12 mouse cellular contexts compared by ENCODE assay signal in genomic region chr7:101834903-101835302, GRCm38 (mm10). TPM values are rescaled to one million over a fixed set of nuclear protein-coding genes. Genes with fewer than 3 reads are reported as not detected.
DNase-seq lines count a peak whose midpoint lies in the region; ATAC-seq and TF ChIP-seq lines count a peak whose summit lies in the region.
"Had no signal": no experiment of that assay in that cellular context is flagged by ENCODE, and none has a peak within 500 bp of the region (broad histone marks: within the 10 kb centered on the region; RNA-seq: fewer than 3 reads in every experiment).

No protein-coding gene starts in this region.

- ATAC-seq in heart, embryonic 11.5 days (replicated peaks; ENCODE audit: insufficient number of reproducible peaks, low FRiP score, low TSS enrichment): no peak
- no peak for ATAC-seq in limb, embryonic 14.5 days (ENCODE audit: low FRiP score, low read depth)

- no peak for TF ChIP-seq POLR2A in limb, embryonic 14.5 days (IDR thresholded peaks at IDR 0.05; ENCODE audit: borderline replicate concordance, extremely low read depth, insufficient read depth, insufficient read length)

- peaks cover 22% of the 10 kb centered on the region for H3K4me1 ChIP-seq in heart, embryonic 11.5 days (ENCODE audit: control insufficient read depth, insufficient read depth, low read length)
- peaks cover 29% of the 10 kb centered on the region for H3K4me1 ChIP-seq in limb, embryonic 14.5 days (ENCODE audit: control insufficient read depth, insufficient read depth, low read length)

- intact Hi-C loops in heart, postnatal 14 days (cut with DNase I): loop anchor here (5.0 kb wide), 1 partner anchor 62 kb away; no protein-coding TSS in a partner anchor

- WGBS in heart, embryonic 11.5 days (ENCODE audit: insufficient replicate concordance): 45% methylated on average over 3 of the region's 3 CpGs
- WGBS in limb, embryonic 14.5 days: 33% methylated on average over 3 of the region's 3 CpGs

- H3K4me2 ChIP-seq in heart, embryonic 11.5 days: peak overlapping the region; percentile 87
- H3K4me2 ChIP-seq in limb, embryonic 14.5 days (replicated peaks; ENCODE audit: low read depth, low read length, severe bottlenecking): peak overlapping the region; percentile 82

- 0 out of 2 replicates have a peak overlapping the region, but pooled peaks have one; percentile 34 for H3K9ac ChIP-seq in heart, embryonic 11.5 days (ENCODE audit: low read depth, low read length)
- H3K9ac ChIP-seq in limb, embryonic 14.5 days (ENCODE audit: low read depth, low read length, severe bottlenecking): peak overlapping the region; percentile 41; the same call in 1 of the 2 replicates

- H3K9me3 ChIP-seq in heart, embryonic 11.5 days (replicated peaks; ENCODE audit: control insufficient read depth, low read length): no peaks in the 10 kb centered on the region
- no peaks in the 10 kb centered on the region for H3K9me3 ChIP-seq in limb, embryonic 14.5 days (ENCODE audit: control insufficient read depth, low read length)

- DNase-seq in heart, postnatal 14 days: no peak
- DNase-seq in retina, postnatal 1 day: peak; percentile 50
- no peak for DNase-seq in retina, embryonic 14.5 days (ENCODE audit: low spot score)
- DNase-seq in limb, embryonic 14.5 days (ENCODE audit: low spot score): no peak
- DNase-seq in cerebellum, adult 8-10 months: no peak
- DNase-seq in adrenal gland, postnatal 25 days: no peak
- DNase-seq in left cerebral cortex, adult 8-10 months (ENCODE audit: low spot score in 2 of 2): no peak
- DNase-seq: layer of hippocampus, adult 9-11 months; thymus, postnatal 36 days had no signal

- H3K27ac ChIP-seq in heart, embryonic 11.5 days (ENCODE audit: low read depth, low read length): no peak overlapping the region
- peak overlapping the region; percentile 55; the same call in 1 of the 2 replicates for H3K27ac ChIP-seq in limb, embryonic 14.5 days (replicated peaks; ENCODE audit: low read depth, low read length)

- no peaks in the 10 kb centered on the region for H3K27me3 ChIP-seq in heart, embryonic 11.5 days (ENCODE audit: control insufficient read depth, insufficient read depth, low read length)
- H3K27me3 ChIP-seq in limb, embryonic 14.5 days (ENCODE audit: control insufficient read depth, insufficient read depth, low read length): no peaks in the 10 kb centered on the region

- peak overlapping the region; percentile 70 for H3K4me3 ChIP-seq in heart, embryonic 11.5 days (ENCODE audit: low read depth, low read length)
- peak overlapping the region; percentile 74 for H3K4me3 ChIP-seq in limb, embryonic 14.5 days (replicated peaks; ENCODE audit: low read length)

- H3K36me3 ChIP-seq in heart, embryonic 11.5 days (ENCODE audit: control insufficient read depth, insufficient read depth, low read length): peaks cover 26% of the 10 kb centered on the region
- H3K36me3 ChIP-seq in limb, embryonic 14.5 days (ENCODE audit: control insufficient read depth, insufficient read depth, low read length): peaks cover 44% of the 10 kb centered on the region

RNA-seq across cellular contexts. Expression of gene Inppl1, which starts 3.1 kb away (rescaled TPM):
- 33.6 and 52.0 TPM in 2 replicates for polyA plus RNA-seq in heart, embryonic 11.5 days (2014; fragmentation: Nextera tagmentation; extraction: Ambion mirVana)
- 100 to 1,000 TPM; 129 to 135 TPM for total RNA-seq in heart, postnatal 14 days (2021)
- 111 and 152 TPM in 2 replicates for polyA plus RNA-seq in limb, embryonic 14.5 days (2012; rRNA removed)
- 30.5 and 44.5 TPM in 2 replicates for polyA plus RNA-seq in limb, embryonic 14.5 days (2014; fragmentation: Nextera tagmentation; extraction: Ambion mirVana)
- 101 and 110 TPM in 2 replicates for total RNA-seq in adrenal gland, postnatal 25 days (2021)
- 10 to 100 TPM; 35.7 to 46.9 (median 42.6) TPM for total RNA-seq in left cerebral cortex, adult 8-10 months (2022)

RNA-seq across cellular contexts. Expression of gene Phox2a, which starts 16.8 kb away (rescaled TPM):
- polyA plus RNA-seq in heart, embryonic 11.5 days (2014; fragmentation: Nextera tagmentation; extraction: Ambion mirVana): not detected in 2 replicates
- total RNA-seq in heart, postnatal 14 days (2021): under 1 TPM; 0.50 to 0.61 TPM
- 0.13 and 0.41 TPM in 2 replicates for polyA plus RNA-seq in limb, embryonic 14.5 days (2012; rRNA removed)
- polyA plus RNA-seq in limb, embryonic 14.5 days (2014; fragmentation: Nextera tagmentation; extraction: Ambion mirVana): 0.26 TPM in 1 of 2 replicates, not detected in the other
- 17.1 and 33.0 TPM in 2 replicates for total RNA-seq in adrenal gland, postnatal 25 days (2021)
- total RNA-seq in left cerebral cortex, adult 8-10 months (2022): under 1 TPM in 3 of 4 experiments, not detected in 1; 0.30 to 0.39 (median 0.30) TPM
- total RNA-seq: gastrocnemius, adult 8-10 months; megakaryocyte progenitor cell, adult 5-6 weeks had no signal

RNA-seq across cellular contexts. Expression of gene Folr2, which starts 22.1 kb away (rescaled TPM):
- not detected in 2 replicates for polyA plus RNA-seq in heart, embryonic 11.5 days (2014; fragmentation: Nextera tagmentation; extraction: Ambion mirVana)
- total RNA-seq in heart, postnatal 14 days (2021): 1 to 10 TPM; 2.5 to 3.2 TPM
- polyA plus RNA-seq in limb, embryonic 14.5 days (2012; rRNA removed): 3.4 and 4.8 TPM in 2 replicates
- polyA plus RNA-seq in limb, embryonic 14.5 days (2014; fragmentation: Nextera tagmentation; extraction: Ambion mirVana): 2.8 and 3.1 TPM in 2 replicates
- total RNA-seq in adrenal gland, postnatal 25 days (2021): 1.5 TPM in 1 of 2 replicates, not detected in the other
- total RNA-seq in left cerebral cortex, adult 8-10 months (2022): under 1 TPM in 1 of 4 experiments, not detected in 3; 0.55 TPM
- total RNA-seq: megakaryocyte progenitor cell, adult 5-6 weeks had no signal

RNA-seq across cellular contexts. Expression of gene Anapc15, which starts 28.6 kb away (rescaled TPM):
- 73.3 and 76.5 TPM in 2 replicates for polyA plus RNA-seq in heart, embryonic 11.5 days (2014; fragmentation: Nextera tagmentation; extraction: Ambion mirVana)
- total RNA-seq in heart, postnatal 14 days (2021): 10 to 100 TPM; 17.1 to 21.8 TPM
- 67.2 and 68.9 TPM in 2 replicates for polyA plus RNA-seq in limb, embryonic 14.5 days (2012; rRNA removed)
- polyA plus RNA-seq in limb, embryonic 14.5 days (2014; fragmentation: Nextera tagmentation; extraction: Ambion mirVana): 44.7 and 60.5 TPM in 2 replicates
- 26.7 and 41.7 TPM in 2 replicates for total RNA-seq in adrenal gland, postnatal 25 days (2021)
- 10 to 100 TPM; 30.0 to 45.4 (median 32.9) TPM for total RNA-seq in left cerebral cortex, adult 8-10 months (2022)

RNA-seq across cellular contexts. Expression of gene Folr1, which starts 35.7 kb away (rescaled TPM):
- 3.2 and 4.3 TPM in 2 replicates for polyA plus RNA-seq in heart, embryonic 11.5 days (2014; fragmentation: Nextera tagmentation; extraction: Ambion mirVana)
- 1 to 10 TPM in 1 of 2 experiments, under 1 TPM in 1; 0.71 to 1.5 TPM for total RNA-seq in heart, postnatal 14 days (2021)
- polyA plus RNA-seq in limb, embryonic 14.5 days (2012; rRNA removed): 1.1 and 1.3 TPM in 2 replicates
- 1.0 TPM in 1 of 2 replicates, not detected in the other for polyA plus RNA-seq in limb, embryonic 14.5 days (2014; fragmentation: Nextera tagmentation; extraction: Ambion mirVana)
- 6.8 and 7.9 TPM in 2 replicates for total RNA-seq in adrenal gland, postnatal 25 days (2021)
- total RNA-seq in left cerebral cortex, adult 8-10 months (2022): 1 to 10 TPM in 2 of 4 experiments, under 1 TPM in 2; 0.46 to 9.8 (median 1.2) TPM

Comparison
In these comparisons a context has a peak if more than half of its experiments do, and no peak if none do; other contexts are left out.
1. RNA of gene Phox2a, which starts 16.8 kb away (total RNA-seq): 17.1 to 33.0 TPM in adrenal gland, postnatal 25 days; 0.50 to 0.61 TPM in heart, postnatal 14 days and 0.30 to 0.39 TPM in left cerebral cortex, adult 8-10 months; every median in the first group is over 10 times any median in the second.